Mouse (Mus musculus): ENCODE measurements around the gene Kctd20.

Gene Kctd20

GRCm38 (mm10) chr17:29018292-29018984, 66.7 kb downstream of the Kctd20 start:
- DNase-seq (ENCODE audit: low read depth in 1 of 2, low spot score in 2 of 2): no peak

Measured in monocyte, adult 2 months (primary cell).